ENCODE assay signal across 22 mouse cellular contexts in genomic region chr19:27901693-27902092, GRCm38 (mm10).
"Had no signal": no experiment of that assay in that cellular context is flagged by ENCODE, and none has a peak within 500 bp of the region (broad histone marks: within the 10 kb centered on the region; RNA-seq: fewer than 3 reads in every experiment).

No protein-coding gene starts in this region.

- H3K27ac ChIP-seq: liver, embryonic 15.5 days; lung, embryonic 15.5 days; macrophage; neural tube, embryonic 12.5 days; stomach, embryonic 15.5 days; stomach, postnatal 0 days had no signal

- DNase-seq: liver, postnatal 0 days; lung, adult 2 months; lung, postnatal 14 days; lung, postnatal 36 days; midbrain, embryonic 14.5 days; retina, postnatal 1 day; right cerebral cortex, adult 18-20 months; right cerebral cortex, postnatal 25 days; right cerebral cortex, postnatal 4 days; thymus, adult 2 months; thymus, postnatal 25 days; thymus, postnatal 4 days had no signal

- H3K9ac ChIP-seq: liver, embryonic 15.5 days; liver, postnatal 0 days; lung, embryonic 15.5 days; neural tube, embryonic 12.5 days; stomach, embryonic 15.5 days had no signal

- ATAC-seq: liver, postnatal 0 days; lung, postnatal 0 days; midbrain, embryonic 16.5 days had no signal

- H3K27me3 ChIP-seq: liver, embryonic 15.5 days; lung, embryonic 15.5 days; megakaryocyte, embryonic 14.5 days; neural tube, embryonic 12.5 days; stomach, embryonic 15.5 days had no signal

- H3K4me2 ChIP-seq: liver, embryonic 15.5 days; lung, embryonic 15.5 days; midbrain, embryonic 11.5 days; neural tube, embryonic 12.5 days; stomach, embryonic 15.5 days had no signal

- H3K4me1 ChIP-seq: lung, embryonic 15.5 days had no signal

- H3K9me3 ChIP-seq: liver, embryonic 15.5 days; lung, embryonic 15.5 days; megakaryocyte, embryonic 14.5 days; neural tube, embryonic 12.5 days; stomach, embryonic 15.5 days had no signal

- H3K36me3 ChIP-seq: liver, embryonic 15.5 days; lung, embryonic 15.5 days; stomach, embryonic 15.5 days had no signal

- H3K4me3 ChIP-seq: liver, embryonic 15.5 days; lung, embryonic 15.5 days; megakaryocyte, embryonic 14.5 days; neural tube, embryonic 12.5 days; stomach, embryonic 15.5 days had no signal
